Mouse (Mus musculus) T-helper 1 cell (primary cell): ENCODE data around the gene Plekhn1.

ENCODE experiments used
- in situ Hi-C: fragments of 300-600 bp; cut with MboI, MseI; formaldehyde crosslinking; loops from one replicate; pipeline ENCODE4 v1.15.1; 2025; ENCODE audit warnings: high pct_unique_total_duplicates

Gene Plekhn1

GRCm38 (mm10) chr4:156213134-156213533 is 21.5 kb downstream of the Plekhn1 start:
- in situ Hi-C loops: no loop called here

GRCm38 (mm10) chr4:156209963-156210635 is 24.6 kb downstream of the Plekhn1 start:
- in situ Hi-C loops: no loop called here

- in situ Hi-C loops: no loop called here
Measured at GRCm38 (mm10) chr4:156208872-156209271, 25.8 kb downstream of the Plekhn1 start.

DNA sequence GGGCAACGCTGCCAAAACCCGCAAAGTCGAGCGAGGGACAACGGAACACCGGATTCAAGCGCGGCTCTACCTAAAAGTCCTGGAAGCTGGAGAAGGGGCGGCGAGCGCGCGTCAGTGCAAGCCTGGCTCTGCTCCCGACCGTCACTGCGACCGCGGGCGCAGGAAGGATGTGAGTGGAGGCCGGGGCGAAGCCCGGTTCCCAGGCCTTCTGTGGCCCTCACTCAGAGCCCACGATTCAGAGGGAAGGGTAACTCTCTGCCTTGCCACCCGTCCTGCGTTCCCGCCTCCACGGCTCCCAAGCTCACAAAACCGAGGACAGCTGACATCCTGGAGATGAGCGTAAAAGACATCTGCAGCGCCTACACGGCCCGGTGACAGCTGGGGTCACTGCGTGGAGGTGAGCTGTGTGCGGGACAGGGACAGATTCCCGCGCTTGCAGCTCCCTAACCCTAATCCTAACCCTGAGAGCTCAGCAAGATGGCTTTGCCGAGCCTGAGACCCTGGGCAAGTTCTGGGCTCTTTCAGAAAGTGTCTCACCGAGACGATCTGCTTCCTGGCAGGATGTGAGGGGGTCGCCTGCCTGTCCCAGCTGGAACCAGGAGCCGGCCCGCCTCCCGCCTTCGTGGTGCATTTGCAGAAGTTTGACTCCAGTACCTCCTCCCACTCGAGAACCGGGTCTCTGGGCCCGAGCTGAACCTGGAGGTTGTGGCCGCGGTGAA is 31.1 kb downstream of the Plekhn1 start:
- in situ Hi-C loops: no loop called here

- in situ Hi-C loops: no loop called here
Measured at GRCm38 (mm10) chr4:156203001-156203412, 31.6 kb downstream of the Plekhn1 start, which contains the start of gene AW011738. Gene AW011738 (plus strand): TSS chr4:156203304.

GRCm38 (mm10) chr4:156202462-156202893 is 32.2 kb downstream of the Plekhn1 start:
- in situ Hi-C loops: no loop called here

GRCm38 (mm10) chr4:156200623-156201475 is 33.8 kb downstream of the Plekhn1 start, which contains the start of gene Isg15:
Gene Isg15 (minus strand): TSS chr4:156200818.
- in situ Hi-C loops: no loop called here

- in situ Hi-C loops: no loop called here
Measured at GRCm38 (mm10) chr4:156197829-156198205, 36.8 kb downstream of the Plekhn1 start.

DNA sequence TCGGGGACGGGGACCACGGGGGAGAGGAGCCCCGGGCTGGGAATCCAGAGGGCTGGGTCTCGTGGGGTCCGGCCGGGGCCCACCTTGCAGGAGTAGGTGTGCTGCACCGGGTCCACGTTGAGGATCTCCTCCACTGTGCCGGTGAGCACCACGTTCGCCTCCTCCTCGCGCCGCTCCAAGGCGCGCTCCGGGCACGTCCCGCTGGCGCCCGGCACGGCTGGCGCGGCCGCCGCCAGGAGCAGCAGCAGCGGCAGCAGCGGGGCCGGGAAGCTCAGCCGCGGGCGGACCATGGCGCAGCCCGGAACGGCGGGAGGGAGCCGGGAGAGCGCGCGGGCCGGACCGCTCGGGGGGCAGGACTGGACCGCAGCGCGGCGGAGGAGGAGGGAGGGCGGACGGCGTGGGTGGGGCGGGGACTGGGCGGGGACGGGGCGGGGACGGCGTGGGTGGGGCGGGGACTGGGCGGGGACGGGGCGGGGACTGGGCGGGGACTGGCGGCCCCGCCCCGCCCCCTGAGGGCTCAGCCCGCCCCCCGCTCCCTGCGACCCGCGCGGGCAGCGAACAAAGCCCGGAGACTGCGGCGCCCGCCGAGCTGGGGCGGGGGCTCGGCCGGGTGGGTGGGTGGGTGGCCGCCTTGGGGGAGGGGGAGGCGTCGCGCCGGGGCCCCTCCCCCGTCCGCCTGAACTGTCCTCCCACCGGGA is 37.4 kb downstream of the Plekhn1 start, which contains the start of gene Agrn:
Gene Agrn (minus strand): TSS at position 358 of the 698 bp plus-strand sequence.
- in situ Hi-C loops: no loop called here

GRCm38 (mm10) chr4:156195927-156196870 is 38.5 kb downstream of the Plekhn1 start:
- in situ Hi-C loops: no loop called here

DNA sequence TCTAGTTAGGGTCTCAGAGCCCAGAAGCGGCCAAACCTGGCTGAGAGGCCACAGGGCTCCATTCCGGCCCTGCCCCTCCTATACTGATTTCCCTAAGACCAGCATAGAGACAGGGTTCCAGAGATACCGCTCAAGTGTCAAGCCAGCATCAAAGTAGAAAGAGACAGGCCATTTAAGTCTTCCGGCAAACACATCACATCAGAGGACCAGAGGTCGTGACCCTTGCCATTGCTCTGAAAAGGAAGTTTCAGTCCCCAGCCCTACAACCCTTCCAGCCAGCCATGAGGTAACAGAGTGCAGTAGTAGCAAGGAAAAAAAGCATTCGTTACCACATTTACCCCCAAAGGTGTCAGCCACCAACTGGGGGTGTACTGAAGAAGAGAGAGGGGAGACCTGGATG is 40.3 kb downstream of the Plekhn1 start:
- in situ Hi-C loops: no loop called here

DNA sequence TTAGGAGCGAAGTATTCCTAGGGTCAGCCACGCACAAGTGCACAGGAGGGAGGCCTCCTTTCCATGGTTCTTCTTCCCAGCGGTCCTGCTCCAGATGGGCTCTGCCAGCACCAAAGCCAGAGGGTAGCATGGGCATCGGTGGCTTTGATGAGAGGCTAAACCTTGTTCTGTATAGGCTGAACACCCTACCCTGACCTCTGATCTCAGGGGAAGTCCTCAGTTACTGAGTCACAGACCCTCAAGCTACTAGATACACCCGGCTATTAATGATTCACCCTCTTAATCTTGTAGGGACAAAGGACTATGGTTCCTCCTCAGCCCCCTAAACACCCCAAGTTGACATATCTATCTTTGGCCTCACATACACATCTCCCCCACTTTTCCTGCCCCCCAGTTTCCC is 40.8 kb downstream of the Plekhn1 start:
- in situ Hi-C loops: no loop called here

GRCm38 (mm10) chr4:156193200-156193590 is 41.5 kb downstream of the Plekhn1 start:
- in situ Hi-C loops: no loop called here

DNA sequence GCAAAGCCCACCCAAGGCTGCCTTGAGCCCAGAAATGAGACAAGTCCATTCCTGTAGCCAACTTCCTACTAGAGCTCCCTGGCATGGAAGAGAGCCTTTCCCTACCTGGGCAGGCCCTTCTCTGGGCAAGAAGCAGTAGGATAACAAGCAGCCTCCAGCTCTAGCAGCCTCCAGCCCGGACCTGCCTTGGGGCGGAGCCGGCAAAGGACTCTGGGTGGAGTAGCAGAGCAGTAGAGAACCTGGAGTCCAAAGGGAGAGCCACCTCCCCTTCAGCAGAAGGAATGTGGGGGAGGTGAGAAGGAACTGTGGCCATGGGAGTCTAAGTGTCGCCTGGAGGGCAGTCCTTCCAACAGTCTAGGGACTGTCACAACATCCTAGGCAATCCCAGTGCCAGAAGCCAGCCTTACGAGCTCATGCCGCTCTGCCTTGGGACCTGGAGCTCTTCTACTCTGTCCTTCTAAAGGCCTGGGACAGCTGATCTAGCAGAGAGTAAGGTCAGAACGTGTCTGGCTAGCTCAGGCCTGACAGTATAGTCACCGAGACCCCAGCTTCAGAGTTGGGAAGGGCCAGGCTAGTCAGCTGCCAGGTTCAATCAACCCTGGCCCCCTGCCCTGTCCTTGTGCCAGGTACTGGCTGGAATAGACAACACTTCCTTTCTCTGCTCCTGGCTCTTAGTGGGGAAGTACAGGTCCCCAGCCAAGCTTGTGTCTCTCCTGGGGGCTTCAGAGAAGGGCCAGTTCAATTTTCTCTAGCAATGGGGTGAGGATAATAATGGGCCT is 42.0 kb downstream of the Plekhn1 start:
- in situ Hi-C loops: no loop called here

DNA sequence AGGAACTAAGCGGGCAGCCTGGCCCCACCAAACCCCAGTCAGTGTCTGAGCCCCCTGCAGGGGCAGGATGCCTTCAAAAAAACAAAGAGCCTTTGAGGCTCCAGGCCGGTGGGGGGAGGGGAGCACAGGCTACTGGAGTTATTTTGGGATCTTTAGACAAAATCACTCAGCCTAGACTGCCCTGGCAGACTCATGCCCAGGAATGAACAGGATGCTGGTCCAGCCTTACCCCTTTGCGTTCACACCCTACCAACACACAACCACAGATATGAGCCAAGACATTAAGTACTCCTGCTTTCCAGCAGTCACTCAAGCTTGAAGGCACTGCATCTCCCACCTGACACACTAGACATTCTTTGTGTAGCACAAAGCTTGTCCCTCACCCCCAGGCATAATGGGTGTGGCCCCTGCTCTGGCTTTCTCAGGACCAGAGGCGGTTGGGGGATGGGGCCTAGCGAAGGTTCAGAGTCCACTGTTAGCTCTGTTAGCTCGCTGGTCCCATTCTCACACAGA is 45.8 kb downstream of the Plekhn1 start:
- in situ Hi-C loops: no loop called here

- in situ Hi-C loops: no loop called here
Measured at GRCm38 (mm10) chr4:156188162-156188810, 46.4 kb downstream of the Plekhn1 start.

GRCm38 (mm10) chr4:156185950-156186850 is 48.5 kb downstream of the Plekhn1 start:
- in situ Hi-C loops: no loop called here
